Mouse (Mus musculus): ENCODE results near the gene Gde1.

DNA sequence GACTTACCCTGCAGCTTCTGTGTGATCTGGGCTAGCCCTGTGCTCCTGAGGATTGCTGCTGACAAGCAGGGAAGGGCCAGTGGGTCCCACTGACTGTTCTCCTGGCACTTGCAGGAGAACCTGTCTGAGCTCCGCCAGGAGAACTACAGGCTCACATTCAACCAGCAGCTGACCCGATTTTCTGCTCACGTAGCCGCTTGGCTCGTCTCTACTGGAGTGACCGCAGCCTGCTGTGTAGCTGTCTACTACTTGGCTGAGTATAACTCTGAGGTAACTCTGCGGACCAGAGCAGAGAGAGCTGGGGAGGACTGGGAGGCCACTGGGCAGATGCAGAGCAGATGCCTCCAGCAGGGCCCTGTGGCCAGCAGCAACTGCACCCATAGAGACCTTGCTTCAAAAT, 56.2 kb downstream of the Gde1 start:
- TF ChIP-seq E2F4 (IDR thresholded peaks at IDR 0.05; ENCODE audit: insufficient read depth), result no peak
- TF ChIP-seq MYOD1 (IDR thresholded peaks at IDR 0.05; ENCODE audit: control insufficient read depth in 1 of 3, insufficient read length in 2 of 3, low read depth in 2 of 3), result no peak
- TF ChIP-seq MYOG (IDR thresholded peaks at IDR 0.05; ENCODE audit: control insufficient read depth in 1 of 3, insufficient read depth in 1 of 3, insufficient read length in 2 of 3, low read depth in 2 of 3), result no peak
- TF ChIP-seq POLR2A (IDR thresholded peaks at IDR 0.05; ENCODE audit: insufficient read length, low read depth), result no peak
- no peak for TF ChIP-seq MAX (IDR thresholded peaks at IDR 0.05; ENCODE audit: low read depth)
- no peak for TF ChIP-seq POLR2AphosphoS2 (IDR thresholded peaks at IDR 0.05; ENCODE audit: insufficient read length, low read depth)
- no peak for TF ChIP-seq TCF12 (IDR thresholded peaks at IDR 0.05; ENCODE audit: insufficient read depth, poor library complexity, severe bottlenecking)
- TF ChIP-seq SRF (IDR thresholded peaks at IDR 0.05; ENCODE audit: control insufficient read depth, insufficient read length, low read depth), result no peak
- TF ChIP-seq CEBPB (IDR thresholded peaks at IDR 0.05; ENCODE audit: insufficient read depth, poor library complexity, severe bottlenecking), result no peak
- TF ChIP-seq USF1 (IDR thresholded peaks at IDR 0.05; ENCODE audit: low read depth), result no peak
- TF ChIP-seq REST (IDR thresholded peaks at IDR 0.05; ENCODE audit: insufficient read depth, insufficient read length), result no peak
- TF ChIP-seq TCF3 (IDR thresholded peaks at IDR 0.05; ENCODE audit: insufficient read length, low read depth), result no peak
